Mouse (Mus musculus) heart, embryonic 13.5 days (tissue): ENCODE data around the gene Nmnat2. TPM values are rescaled to one million over a fixed set of nuclear protein-coding genes. Genes with fewer than 3 reads are reported as not detected.
A peak's percentile ranks its signal among the peaks of the same experiment; 100 is the strongest.

Experiments used
- ATAC-seq: fragments of 200-750 bp; cut with Nextera tagmentation; 2 replicates; pipeline ENCODE4 v1.8.0; 2017; ENCODE audit warnings: moderate TSS enrichment; ENCODE audit not compliant: insufficient number of reproducible peaks, low FRiP score, low TSS enrichment; ENCODE audit errors: extremely low read depth
- H3K27ac ChIP-seq: fragments of 300-500 bp; sonication (generic); replicated peaks from 2 replicates; pipeline ENCODE4 v1.5.1; 2015; ENCODE audit warnings: moderate library complexity, mild to moderate bottlenecking, inconsistent platforms
- H3K27me3 ChIP-seq: fragments of 300-500 bp; sonication (generic); replicated peaks from 2 replicates; pipeline ENCODE4 v1.6.1; 2015; ENCODE audit warnings: mild to moderate bottlenecking, inconsistent platforms
- H3K36me3 ChIP-seq: fragments of 300-500 bp; sonication (generic); 2 replicates; pipeline ENCODE4 v1.6.1; 2015; ENCODE audit warnings: mild to moderate bottlenecking, inconsistent platforms
- H3K4me1 ChIP-seq: fragments of 300-500 bp; sonication (generic); 2 replicates; pipeline ENCODE4 v1.6.1; 2015; ENCODE audit warnings: inconsistent platforms
- H3K4me2 ChIP-seq: fragments of 300-500 bp; sonication (generic); 2 replicates; pipeline ENCODE4 v1.6.1; 2015; ENCODE audit warnings: inconsistent platforms, mild to moderate bottlenecking, moderate library complexity
- H3K4me3 ChIP-seq: fragments of 300-500 bp; sonication (generic); 2 replicates; pipeline ENCODE4 v1.5.1; 2015; ENCODE audit warnings: moderate library complexity, mild to moderate bottlenecking, inconsistent platforms
- H3K9ac ChIP-seq: fragments of 300-500 bp; sonication (generic); 2 replicates; pipeline ENCODE4 v1.6.1; 2015; ENCODE audit warnings: inconsistent platforms, mild to moderate bottlenecking, moderate library complexity
- H3K9me3 ChIP-seq: fragments of 300-500 bp; sonication (generic); 2 replicates; pipeline ENCODE4 v1.6.1; 2016; ENCODE audit warnings: inconsistent platforms
- WGBS: fragments of 180-500 bp; shearing (Covaris S2); methylation state at CpG from one replicate; pipeline ENCODE4 v1.1.7; 2015; ENCODE audit warnings: mixed read lengths; 5-methylcytosine and 5-hydroxymethylcytosine counted together
- polyA plus RNA-seq: library from polyadenylated mRNA; unstranded; fragments of >200 nt; fragmentation: Nextera tagmentation; extraction: Ambion mirVana; gene quantifications from 2 replicates; pipeline ENCODE4 v1.2.1, GENCODE M21; 2015

The Nmnat2 gene
- polyA plus RNA-seq, 1 experiment from 2014 or later = 0.75 TPM

- Histone ChIP-seq H3K27me3 (no peaks in the 10 kb centered on the region), H3K4me3 (no peak overlapping the region), H3K9ac (no peak overlapping the region), H3K9me3 (no peaks in the 10 kb centered on the region), H3K36me3 (no peaks in the 10 kb centered on the region), H3K4me1 (peaks cover 13% of the 10 kb centered on the region), H3K4me2 (no peak overlapping the region), H3K27ac (no peak overlapping the region)
- ATAC-seq = no peak
- WGBS = 72% methylated on average over 5 of the region's 5 CpGs
Measured at GRCm38 (mm10) chr1:153085198-153085597, 130.4 kb downstream of the Nmnat2 start.

GRCm38 (mm10) chr1:153087771-153088170 is 133.0 kb downstream of the Nmnat2 start:
- H3K4me1 ChIP-seq = peaks cover 35% of the 10 kb centered on the region
- WGBS = 72% methylated on average over 5 of the region's 5 CpGs
- no peak overlapping the region for H3K27ac ChIP-seq
- no peaks in the 10 kb centered on the region for H3K9me3 ChIP-seq
- H3K36me3 ChIP-seq = no peaks in the 10 kb centered on the region
- H3K9ac ChIP-seq = no peak overlapping the region
- no peak overlapping the region for H3K4me3 ChIP-seq
- H3K27me3 ChIP-seq = no peaks in the 10 kb centered on the region
- no peak overlapping the region for H3K4me2 ChIP-seq
- no peak for ATAC-seq

- no peak overlapping the region for H3K4me3 ChIP-seq
Measured at GRCm38 (mm10) chr1:153090081-153090480, 135.3 kb downstream of the Nmnat2 start.

GRCm38 (mm10) chr1:153090807-153091206 is 136.0 kb downstream of the Nmnat2 start:
- Histone ChIP-seq H3K36me3 (no peaks in the 10 kb centered on the region), H3K4me3 (no peak overlapping the region), H3K9ac (no peak overlapping the region), H3K9me3 (no peaks in the 10 kb centered on the region), H3K27me3 (no peaks in the 10 kb centered on the region), H3K27ac (no peak overlapping the region), H3K4me1 (peaks cover 30% of the 10 kb centered on the region), H3K4me2 (no peak overlapping the region)
- 66% methylated on average over 4 of the region's 4 CpGs for WGBS
- no peak for ATAC-seq

More at GRCm38 (mm10) chr1:153090081-153090480, 135.3 kb downstream of the Nmnat2 start:
- no peak overlapping the region for H3K9ac ChIP-seq
- H3K9me3 ChIP-seq = no peaks in the 10 kb centered on the region
- ATAC-seq = no peak
- no peaks in the 10 kb centered on the region for H3K27me3 ChIP-seq
- H3K4me1 ChIP-seq = peaks cover 32% of the 10 kb centered on the region
- WGBS = 72% methylated on average over 2 of the region's 2 CpGs
- H3K4me2 ChIP-seq = no peak overlapping the region
- no peak overlapping the region for H3K27ac ChIP-seq
- H3K36me3 ChIP-seq = no peaks in the 10 kb centered on the region

GRCm38 (mm10) chr1:153091438-153092236 is 136.8 kb downstream of the Nmnat2 start:
- peaks cover 37% of the 10 kb centered on the region for H3K4me1 ChIP-seq
- no peak for ATAC-seq

DNA sequence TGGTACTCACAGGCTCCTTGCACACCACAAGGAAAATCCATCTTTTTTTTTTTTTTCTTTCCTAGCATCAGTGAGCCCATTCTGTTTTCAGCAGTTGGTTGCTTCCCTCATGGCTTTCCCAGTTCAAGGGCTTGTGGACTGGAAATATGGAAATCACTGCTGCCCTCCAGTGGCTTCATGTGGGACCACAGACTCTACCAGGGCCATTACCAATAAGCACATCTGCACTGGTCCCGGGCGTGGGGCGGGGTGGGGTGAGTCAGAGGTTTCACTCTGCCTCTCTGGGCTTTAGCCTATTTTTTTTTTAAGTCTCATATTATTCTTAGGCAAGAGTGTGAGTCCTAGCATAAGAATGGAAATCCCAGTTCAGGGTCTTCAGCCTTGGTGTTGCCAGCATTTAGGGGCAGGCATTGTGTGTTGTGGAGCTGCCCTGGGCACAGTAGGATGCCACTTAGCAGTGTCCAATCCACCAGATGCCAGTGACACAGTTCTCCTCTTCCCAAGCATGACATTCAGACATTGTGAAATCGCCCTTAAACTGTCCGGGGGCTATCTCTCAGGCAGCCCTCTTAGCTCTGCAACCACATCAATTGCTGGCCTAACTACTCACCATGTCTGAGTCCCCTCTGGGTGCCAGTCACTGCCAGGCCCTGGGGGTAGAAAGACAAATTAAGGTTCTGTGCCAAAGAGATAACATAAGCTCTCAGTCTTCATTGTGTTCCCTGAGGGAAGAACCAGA is 137.6 kb downstream of the Nmnat2 start:
- ATAC-seq = no peak

More at GRCm38 (mm10) chr1:153091438-153092236, 136.8 kb downstream of the Nmnat2 start:
- WGBS = 25% methylated on average over 9 of the region's 9 CpGs
- H3K27me3 ChIP-seq = no peaks in the 10 kb centered on the region
- no peak overlapping the region for H3K4me3 ChIP-seq
- no peaks in the 10 kb centered on the region for H3K36me3 ChIP-seq
- no peak overlapping the region for H3K9ac ChIP-seq
- H3K9me3 ChIP-seq = no peaks in the 10 kb centered on the region
- peak overlapping the region; percentile 40 for H3K4me2 ChIP-seq
- H3K27ac ChIP-seq = peak overlapping the region; percentile 41

GRCm38 (mm10) chr1:153093172-153093571 is 138.4 kb downstream of the Nmnat2 start:
- Histone ChIP-seq H3K4me3 (no peak overlapping the region), H3K36me3 (no peaks in the 10 kb centered on the region), H3K27me3 (no peaks in the 10 kb centered on the region), H3K9ac (no peak overlapping the region), H3K4me2 (no peak overlapping the region), H3K4me1 (peaks cover 38% of the 10 kb centered on the region), H3K27ac (no peak overlapping the region), H3K9me3 (no peaks in the 10 kb centered on the region)
- ATAC-seq = no peak
- 65% methylated on average over 5 of the region's 5 CpGs for WGBS

More for the DNA sequence above, 137.6 kb downstream of the Nmnat2 start:
- H3K9me3 ChIP-seq = no peaks in the 10 kb centered on the region
- H3K27ac ChIP-seq = peak overlapping the region; percentile 41; the same call in 1 of the 2 replicates
- no peaks in the 10 kb centered on the region for H3K36me3 ChIP-seq
- no peak overlapping the region for H3K9ac ChIP-seq
- no peak overlapping the region for H3K4me3 ChIP-seq
- no peaks in the 10 kb centered on the region for H3K27me3 ChIP-seq
- peaks cover 38% of the 10 kb centered on the region for H3K4me1 ChIP-seq
- 44% methylated on average over 5 of the region's 5 CpGs for WGBS
- peak overlapping the region; percentile 40 for H3K4me2 ChIP-seq

- H3K4me3 ChIP-seq = no peak overlapping the region
- H3K9me3 ChIP-seq = no peaks in the 10 kb centered on the region
- no peaks in the 10 kb centered on the region for H3K27me3 ChIP-seq
- no peak overlapping the region for H3K27ac ChIP-seq
- ATAC-seq = no peak
- H3K4me1 ChIP-seq = peaks cover 42% of the 10 kb centered on the region
- 60% methylated on average over 4 of the region's 4 CpGs for WGBS
- no peak overlapping the region for H3K9ac ChIP-seq
- no peaks in the 10 kb centered on the region for H3K36me3 ChIP-seq
- H3K4me2 ChIP-seq = no peak overlapping the region
Measured at GRCm38 (mm10) chr1:153093581-153093980, 138.8 kb downstream of the Nmnat2 start.

DNA sequence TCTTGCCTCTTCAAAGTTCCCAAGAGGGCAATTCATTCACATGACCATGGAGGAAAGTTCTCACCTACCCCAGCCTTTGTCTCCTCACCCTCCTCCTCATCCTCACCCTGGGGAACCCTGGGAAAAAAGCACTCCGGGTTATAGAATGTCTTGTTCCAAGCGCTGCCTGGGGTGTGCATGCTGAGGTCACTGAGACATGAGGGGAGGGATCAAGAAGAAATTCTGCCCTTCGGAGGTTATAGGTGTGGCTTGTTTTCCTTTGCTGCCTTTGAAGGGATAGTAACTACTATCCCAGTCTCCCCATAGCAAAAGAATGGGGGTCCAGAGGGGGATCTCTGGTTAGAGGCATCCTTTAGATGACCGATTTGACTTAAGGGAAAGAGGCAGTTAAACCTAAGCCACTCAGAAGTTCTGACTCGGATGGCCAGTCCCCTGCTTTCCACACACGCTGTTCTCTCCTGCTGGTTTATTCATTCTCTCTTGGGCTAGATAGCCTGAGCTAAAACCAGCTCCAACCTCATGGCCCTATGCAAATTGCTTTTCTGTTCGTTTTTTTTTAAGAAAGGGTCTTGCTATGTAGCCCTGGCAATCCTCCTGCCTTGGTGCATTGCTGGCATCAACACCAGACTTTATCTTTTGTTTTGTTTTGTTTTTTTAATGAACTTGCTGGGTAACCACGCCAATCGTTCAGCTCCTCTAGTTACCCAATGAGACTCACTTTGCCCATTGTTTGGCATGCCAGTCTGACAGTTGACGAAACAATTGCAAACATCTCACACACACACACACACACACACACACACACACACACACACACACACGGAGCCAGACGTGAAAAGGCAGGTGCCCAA is 139.7 kb downstream of the Nmnat2 start:
- Histone ChIP-seq H3K27ac (no peak overlapping the region), H3K4me2 (no peak overlapping the region), H3K36me3 (no peaks in the 10 kb centered on the region), H3K4me1 (peaks cover 49% of the 10 kb centered on the region), H3K27me3 (no peaks in the 10 kb centered on the region), H3K9me3 (no peaks in the 10 kb centered on the region), H3K4me3 (no peak overlapping the region), H3K9ac (no peak overlapping the region)
- WGBS = 43% methylated on average over 12 of the region's 12 CpGs
- no peak for ATAC-seq

DNA sequence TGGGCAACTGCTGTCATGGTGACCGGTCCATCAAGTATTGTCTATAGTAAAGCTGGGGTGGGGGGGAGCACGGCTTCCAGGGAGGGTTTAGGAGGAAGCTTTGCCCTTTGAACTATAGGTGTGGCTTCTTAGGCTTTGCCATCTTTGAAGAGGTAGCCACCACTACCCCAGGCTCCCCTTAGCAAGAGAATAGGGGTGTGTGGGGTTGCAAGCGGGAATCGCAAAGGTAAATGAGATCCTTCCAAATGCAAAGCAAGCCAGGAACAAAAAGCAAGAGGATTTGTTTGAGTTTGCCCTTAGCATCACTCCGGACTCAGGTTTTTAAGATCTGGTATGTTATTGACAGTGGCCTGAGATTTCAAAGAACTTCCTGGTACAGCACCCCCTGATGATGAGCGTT is 140.5 kb downstream of the Nmnat2 start:
- Histone ChIP-seq H3K27ac (no peak overlapping the region), H3K27me3 (no peaks in the 10 kb centered on the region), H3K4me1 (peaks cover 53% of the 10 kb centered on the region), H3K4me2 (no peak overlapping the region), H3K4me3 (no peak overlapping the region), H3K9me3 (no peaks in the 10 kb centered on the region), H3K9ac (no peak overlapping the region), H3K36me3 (no peaks in the 10 kb centered on the region)
- 70% methylated on average over 6 of the region's 6 CpGs for WGBS
- ATAC-seq = no peak
